Mouse (Mus musculus) ES-E14 (cell line): ENCODE results near the gene Acp1. TPM values are rescaled to one million over a fixed set of nuclear protein-coding genes. Genes with fewer than 3 reads are reported as not detected.

ENCODE experiments used
- DNase-seq: peaks from one replicate; pipeline ENCODE4 v3.0.0-alpha.2; 2013; ENCODE audit warnings: low read depth, low spot score
- H3K27ac ChIP-seq: 2 replicates; pipeline ENCODE4 v1.5.1; 2012; ENCODE audit warnings: low read depth, mild to moderate bottlenecking, low read length, moderate library complexity, mixed read lengths; ENCODE audit not compliant: poor library complexity, insufficient read depth, severe bottlenecking
- H3K36me3 ChIP-seq: 2 replicates; pipeline ENCODE4 v1.6.1; 2012; ENCODE audit warnings: mild to moderate bottlenecking, low read length, moderate library complexity, mixed read lengths; ENCODE audit not compliant: control insufficient read depth, poor library complexity, insufficient read depth, severe bottlenecking
- H3K4me1 ChIP-seq, 2 experiments: fragments of 150-350 bp in 1 of 2; sonication (generic) in 1 of 2; 2 replicates each; pipeline ENCODE4 v1.6.1; 2012; ENCODE audit warnings: low read length in 2 of 2, mild to moderate bottlenecking in 1 of 2, mixed read lengths in 1 of 2; ENCODE audit not compliant: control insufficient read depth in 2 of 2, insufficient read depth in 2 of 2, poor library complexity in 1 of 2
- H3K4me3 ChIP-seq, 2 experiments: fragments of 150-350 bp in 1 of 2; sonication (generic) in 1 of 2; 2 replicates each; pipeline ENCODE4 v1.5.1; 2012; ENCODE audit warnings: low read length in 2 of 2, low read depth in 1 of 2, mild to moderate bottlenecking in 1 of 2, mixed read lengths in 1 of 2; ENCODE audit not compliant: insufficient read depth in 1 of 2, poor library complexity in 1 of 2, severe bottlenecking in 1 of 2
- H3K9ac ChIP-seq: 2 replicates; pipeline ENCODE4 v1.6.1; 2012; ENCODE audit warnings: low read depth, mild to moderate bottlenecking, low read length, mixed read lengths; ENCODE audit not compliant: poor library complexity, insufficient read depth, severe bottlenecking
- H3K9me3 ChIP-seq: fragments of 150-350 bp; sonication (generic); 2 replicates; pipeline ENCODE4 v1.6.1; 2012; ENCODE audit warnings: low read depth, mild to moderate bottlenecking, low read length; ENCODE audit not compliant: control insufficient read depth, insufficient read depth
- CHD2 ChIP-seq: IDR thresholded peaks from 2 replicates; pipeline ENCODE4 v1.6.1; 2014; ENCODE audit warnings: mild to moderate bottlenecking, low read depth, low read length, inconsistent platforms
- HCFC1 ChIP-seq: IDR thresholded peaks from 2 replicates; pipeline ENCODE4 v1.6.1; 2012; ENCODE audit warnings: low read length, inconsistent platforms, borderline replicate concordance; ENCODE audit not compliant: insufficient read depth
- MAFK ChIP-seq: IDR thresholded peaks from 2 replicates; pipeline ENCODE4 v1.6.1; 2014; ENCODE audit warnings: mild to moderate bottlenecking, low read depth, low read length, inconsistent platforms; ENCODE audit not compliant: insufficient read depth
- ZC3H11A ChIP-seq: IDR thresholded peaks from 2 replicates; pipeline ENCODE4 v1.6.1; 2012; ENCODE audit warnings: low read depth, mild to moderate bottlenecking, inconsistent platforms, low read length, borderline replicate concordance
- ZNF384 ChIP-seq: IDR thresholded peaks from 2 replicates; pipeline ENCODE4 v1.6.1; 2012; ENCODE audit warnings: low read depth, low read length, inconsistent platforms
- in situ Hi-C, 2 experiments: fragments of 600-800 bp; cut with MboI; formaldehyde crosslinking; loops; one replicate each; pipeline ENCODE4 v1.15.1; 2025; ENCODE audit warnings: low sequenced_read_pairs in 2 of 2, inconsistent platforms in 1 of 2; ENCODE audit not compliant: unreplicated experiment in 2 of 2
- total RNA-seq: library from RNA; depleted of rRNA; stranded (reverse); fragments of 300-350 nt; gene quantifications from 2 replicates; pipeline ENCODE4 v1.2.3, GENCODE M21; 2012; rRNA removed

Gene Acp1
- 53.8 and 73.7 TPM in 2 replicates for total RNA-seq

DNA sequence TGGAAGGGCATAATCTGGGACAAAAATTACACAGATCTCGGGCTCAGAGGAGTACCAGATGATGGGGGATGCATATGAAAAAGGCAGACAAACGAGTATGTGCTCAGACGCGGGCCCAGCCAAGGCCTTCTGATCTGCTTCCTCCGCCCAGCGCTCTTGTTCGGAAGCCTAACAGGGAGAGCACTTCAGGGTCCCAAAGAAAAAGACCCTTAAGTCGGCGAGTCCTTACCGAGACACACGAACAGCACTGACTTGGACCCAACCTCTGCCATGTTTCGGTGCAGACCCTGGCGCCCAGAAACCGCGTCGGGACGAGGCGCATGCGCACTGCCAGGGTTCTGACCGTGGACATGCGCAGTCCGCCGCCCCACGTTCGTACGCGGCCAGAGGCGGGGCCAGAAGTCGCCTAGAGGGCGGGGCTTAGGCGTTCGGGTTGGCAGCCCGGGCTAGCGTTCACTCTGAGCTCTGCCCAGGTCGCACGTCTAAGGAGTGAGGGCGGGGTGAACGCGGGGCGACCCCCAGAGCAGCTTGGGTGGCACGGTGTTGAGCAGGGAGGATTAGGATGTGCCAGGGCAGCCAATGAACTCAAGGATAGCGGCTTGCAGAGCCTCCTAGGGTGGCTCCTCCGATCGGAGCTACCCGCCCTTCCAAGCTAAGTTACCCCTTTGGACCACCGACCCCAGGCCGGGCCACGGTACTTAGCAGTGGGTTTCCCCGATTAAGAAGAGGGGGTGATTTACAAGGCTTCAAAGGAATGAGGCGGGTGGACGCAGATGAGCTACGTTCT, at the start of gene Acp1, which contains the start of gene Sh3yl1:
TSS of gene Acp1 (minus strand) at position 329 of the 787 bp plus-strand sequence.
TSS of gene Sh3yl1 (plus strand) at position 408 of the 787 bp plus-strand sequence.
- H3K9ac ChIP-seq = peak within 1 kb of the TSS; percentile 94
- H3K4me3 ChIP-seq = peak within 1 kb of the TSS; percentile 77 to 97
- H3K9me3 ChIP-seq = no peaks in the 10 kb centered on the region
- TF ChIP-seq ZC3H11A (no peak), ZNF384 (no peak), MAFK (no peak), CHD2 (no peak), HCFC1 (peak; percentile 41; the same call in 1 of the 2 replicates)
- H3K36me3 ChIP-seq = no peaks in the 10 kb centered on the region
- DNase-seq = peak; percentile 77
- in situ Hi-C loops = no loop called here
- no peaks in the 10 kb centered on the region for H3K4me1 ChIP-seq
- no peak within 1 kb of the TSS for H3K27ac ChIP-seq

DNA sequence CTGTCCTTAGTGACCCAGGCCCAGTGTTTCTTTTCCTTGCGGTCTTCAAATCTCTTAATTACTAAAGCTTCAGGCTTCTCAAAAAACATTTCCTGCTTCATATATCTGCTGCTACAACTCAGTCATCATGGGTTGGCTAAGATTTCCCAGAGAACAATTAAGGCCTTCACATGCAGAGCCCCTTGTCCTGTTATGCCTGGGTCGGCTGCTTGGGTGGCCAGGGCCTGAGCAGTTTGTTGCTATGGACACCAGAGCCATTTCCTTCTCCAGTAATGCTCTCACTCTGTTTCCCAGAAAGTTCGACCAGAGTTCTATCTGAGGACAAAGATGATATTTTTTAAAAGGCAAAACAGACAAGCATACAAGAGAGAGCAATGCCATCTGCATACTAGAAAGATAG, 32.8 kb upstream of the Acp1 start:
- H3K36me3 ChIP-seq = no peaks in the 10 kb centered on the region; the same call in 1 of the 2 replicates
- DNase-seq = no peak
- in situ Hi-C loops = no loop called here
- no peaks in the 10 kb centered on the region for H3K4me1 ChIP-seq
- no peak overlapping the region for H3K27ac ChIP-seq
- H3K9ac ChIP-seq = no peak overlapping the region
- TF ChIP-seq ZNF384 (no peak), CHD2 (no peak), HCFC1 (no peak), MAFK (no peak), ZC3H11A (no peak)
- no peaks in the 10 kb centered on the region for H3K9me3 ChIP-seq
- H3K4me3 ChIP-seq = no peak overlapping the region

DNA sequence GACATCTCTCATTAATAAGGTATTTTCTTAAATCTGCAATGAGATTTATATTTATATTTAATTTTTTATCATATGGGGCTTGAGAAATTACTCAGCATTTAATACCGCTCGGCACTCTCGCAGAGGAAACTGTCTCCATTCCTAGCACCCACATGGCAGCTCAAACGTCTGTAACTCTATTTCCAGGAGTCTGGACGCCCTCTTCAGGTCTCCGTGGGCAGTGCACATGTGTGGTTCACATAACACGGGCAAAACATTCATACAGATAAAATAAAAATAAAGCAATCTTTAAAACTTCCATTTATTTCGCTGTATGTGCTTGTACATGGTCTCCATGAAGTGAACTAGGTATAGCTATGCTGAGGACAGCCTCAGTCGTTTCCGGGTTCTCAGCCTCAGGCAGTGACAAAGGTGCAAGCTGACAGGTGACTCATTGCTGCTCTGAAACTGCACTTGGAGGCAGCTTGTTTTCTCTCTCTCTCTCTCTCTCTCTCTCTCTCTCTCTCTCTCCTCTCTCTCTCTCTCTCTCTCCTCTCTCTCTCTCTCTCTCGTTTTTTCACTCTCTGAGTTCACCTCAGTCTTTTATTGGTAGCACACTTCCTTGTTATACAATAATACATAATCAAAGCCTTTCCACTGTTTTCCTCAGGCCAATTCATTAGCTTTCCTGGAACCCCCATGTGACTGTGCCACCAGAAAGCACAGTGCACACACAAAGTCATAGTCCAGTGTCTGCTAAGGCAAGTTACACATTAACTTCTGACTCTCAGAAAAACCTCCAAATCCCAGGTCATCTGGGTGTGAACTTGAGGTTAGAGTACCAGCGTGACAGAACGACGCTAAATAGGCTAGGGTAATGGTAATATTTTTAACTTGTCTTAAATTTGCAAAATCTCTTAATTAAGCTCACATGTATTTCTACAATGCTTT, 31.9 kb upstream of the Acp1 start:
- H3K4me3 ChIP-seq = no peak overlapping the region
- no peaks in the 10 kb centered on the region; the same call in 1 of the 2 replicates for H3K36me3 ChIP-seq
- in situ Hi-C loops = no loop called here
- TF ChIP-seq MAFK = no peak
- TF ChIP-seq ZNF384 = no peak
- TF ChIP-seq ZC3H11A = no peak
- no peak for TF ChIP-seq HCFC1
- TF ChIP-seq CHD2 = no peak
- DNase-seq = peak; percentile 11
- no peaks in the 10 kb centered on the region for H3K9me3 ChIP-seq
- H3K4me1 ChIP-seq = no peaks in the 10 kb centered on the region
- no peak overlapping the region for H3K27ac ChIP-seq
- no peak overlapping the region for H3K9ac ChIP-seq

DNA sequence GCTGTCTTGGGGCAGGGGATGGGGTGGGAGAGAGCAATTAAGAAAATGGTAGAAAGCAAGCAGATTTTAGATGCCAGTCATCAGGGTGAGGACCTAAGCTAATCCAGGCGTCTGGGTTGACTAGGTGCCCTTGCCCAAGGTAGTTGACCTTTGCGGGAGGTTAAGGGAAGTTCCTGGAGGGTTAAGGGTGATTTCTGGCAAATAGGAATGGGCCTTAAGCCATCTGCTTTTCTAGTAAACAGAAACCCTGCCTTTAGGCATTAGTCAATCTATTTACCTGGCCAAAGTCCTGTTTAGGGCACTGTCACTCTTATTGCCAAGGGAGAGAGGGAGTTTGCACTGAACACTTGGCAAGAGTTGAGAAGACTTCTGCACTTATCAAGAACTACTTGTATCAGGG, 25.5 kb upstream of the Acp1 start:
- Histone ChIP-seq H3K4me1 (no peaks in the 10 kb centered on the region), H3K4me3 (no peak overlapping the region), H3K27ac (no peak overlapping the region), H3K9ac (no peak overlapping the region), H3K36me3 (no peaks in the 10 kb centered on the region), H3K9me3 (no peaks in the 10 kb centered on the region)
- no peak for DNase-seq
- in situ Hi-C loops = no loop called here
- TF ChIP-seq CHD2 (no peak), MAFK (no peak), ZNF384 (no peak), HCFC1 (no peak), ZC3H11A (no peak)
